Mouse (Mus musculus): Measurements from ENCODE around the gene Chchd6. TPM values are rescaled to one million over a fixed set of nuclear protein-coding genes. Genes with fewer than 3 reads are reported as not detected.

Chchd6 gene
- total and polyA plus RNA-seq, 3 experiments, result 9.3 to 25.1 (median 11.4) TPM

GRCm38 (mm10) chr6:89341981-89342380 lies 253.5 kb downstream of the Chchd6 start:
- Histone ChIP-seq H3K36me3 (ENCODE audit: control insufficient read depth, insufficient read depth, low read length) (no peaks in the 10 kb centered on the region), H3K27ac (no peak overlapping the region), H3K9ac (ENCODE audit: low read depth, low read length) (no peak overlapping the region), H3K27me3 (ENCODE audit: control insufficient read depth, insufficient read depth, low read length) (no peaks in the 10 kb centered on the region), H3K4me3 (no peak overlapping the region), H3K4me1 (ENCODE audit: control insufficient read depth, insufficient read depth, low read length) (peaks cover 21% of the 10 kb centered on the region), H3K79me2 (replicated peaks; ENCODE audit: control insufficient read depth, insufficient read depth, low read length) (no peaks in the 10 kb centered on the region)
- intact Hi-C loops (cut with DNase I), result loop anchor here (10.0 kb wide), 1 partner anchor 1123 kb away; the partner anchor contains the start of gene Klf15
- no peak for TF ChIP-seq POLR2A (IDR thresholded peaks at IDR 0.05; ENCODE audit: insufficient read depth, low read depth, low read length)
- no peak for TF ChIP-seq EP300 (IDR thresholded peaks at IDR 0.05; ENCODE audit: insufficient read depth, low read depth, low read length)
- TF ChIP-seq CTCF (IDR thresholded peaks at IDR 0.05), result no peak
- WGBS, result 87% methylated on average over 4 of the region's 4 CpGs
- DNase-seq, result no peak

- intact Hi-C loops (cut with DNase I), result loop anchor here (5.0 kb wide), 2 partner anchors 213 to 293 kb away; no protein-coding TSS in a partner anchor
- H3K27me3 ChIP-seq (ENCODE audit: control insufficient read depth, insufficient read depth, low read length), result no peaks in the 10 kb centered on the region
- no peaks in the 10 kb centered on the region for H3K36me3 ChIP-seq (ENCODE audit: control insufficient read depth, insufficient read depth, low read length)
- peak; percentile 69 for TF ChIP-seq CTCF (IDR thresholded peaks at IDR 0.05)
- TF ChIP-seq EP300 (IDR thresholded peaks at IDR 0.05; ENCODE audit: insufficient read depth, low read depth, low read length), result no peak
- peak overlapping the region; percentile 31; the same call in 1 of the 2 replicates for H3K27ac ChIP-seq
- peak; percentile 78 to 80 for DNase-seq
- H3K79me2 ChIP-seq (replicated peaks; ENCODE audit: control insufficient read depth, insufficient read depth, low read length), result no peaks in the 10 kb centered on the region
- H3K9ac ChIP-seq (ENCODE audit: low read depth, low read length), result no peak overlapping the region
- 45% methylated on average over 2 of the region's 2 CpGs for WGBS
- peaks cover 9% of the 10 kb centered on the region for H3K4me1 ChIP-seq (ENCODE audit: control insufficient read depth, insufficient read depth, low read length)
- no peak overlapping the region for H3K4me3 ChIP-seq
Observed at GRCm38 (mm10) chr6:89339447-89339846, 256.0 kb downstream of the Chchd6 start.

- 68% methylated on average over 8 of the region's 8 CpGs for WGBS
- Histone ChIP-seq H3K36me3 (ENCODE audit: control insufficient read depth, insufficient read depth, low read length) (no peaks in the 10 kb centered on the region), H3K4me3 (no peak overlapping the region), H3K4me1 (ENCODE audit: control insufficient read depth, insufficient read depth, low read length) (peaks cover 5% of the 10 kb centered on the region; the same call in 1 of the 2 replicates), H3K9ac (ENCODE audit: low read depth, low read length) (no peak overlapping the region), H3K79me2 (replicated peaks; ENCODE audit: control insufficient read depth, insufficient read depth, low read length) (no peaks in the 10 kb centered on the region), H3K27me3 (ENCODE audit: control insufficient read depth, insufficient read depth, low read length) (no peaks in the 10 kb centered on the region), H3K27ac (peak overlapping the region; percentile 31; the same call in 1 of the 2 replicates)
- TF ChIP-seq CTCF (IDR thresholded peaks at IDR 0.05), result no peak
- no peak for TF ChIP-seq EP300 (IDR thresholded peaks at IDR 0.05; ENCODE audit: insufficient read depth, low read depth, low read length)
- TF ChIP-seq POLR2A (IDR thresholded peaks at IDR 0.05; ENCODE audit: insufficient read depth, low read depth, low read length), result no peak
- intact Hi-C loops (cut with DNase I), result loop anchor here (5.0 kb wide), 2 partner anchors 214 to 294 kb away; no protein-coding TSS in a partner anchor
- no peak for DNase-seq
Observed at GRCm38 (mm10) chr6:89338733-89339132, 256.7 kb downstream of the Chchd6 start.

GRCm38 (mm10) chr6:89337574-89337973 lies 257.9 kb downstream of the Chchd6 start:
- H3K27ac ChIP-seq, result peak overlapping the region; percentile 31; the same call in 1 of the 2 replicates
- H3K36me3 ChIP-seq (ENCODE audit: control insufficient read depth, insufficient read depth, low read length), result no peaks in the 10 kb centered on the region
- H3K79me2 ChIP-seq (replicated peaks; ENCODE audit: control insufficient read depth, insufficient read depth, low read length), result no peaks in the 10 kb centered on the region
- DNase-seq, result peak; percentile 47 to 66
- H3K4me1 ChIP-seq (ENCODE audit: control insufficient read depth, insufficient read depth, low read length), result peaks cover 5% of the 10 kb centered on the region; the same call in 1 of the 2 replicates
- H3K9ac ChIP-seq (ENCODE audit: low read depth, low read length), result no peak overlapping the region
- H3K27me3 ChIP-seq (ENCODE audit: control insufficient read depth, insufficient read depth, low read length), result no peaks in the 10 kb centered on the region
- TF ChIP-seq EP300 (IDR thresholded peaks at IDR 0.05; ENCODE audit: insufficient read depth, low read depth, low read length), result no peak
- WGBS, result 63% methylated on average over 9 of the region's 9 CpGs
- intact Hi-C loops (cut with DNase I), result loop anchor here (5.0 kb wide), 2 partner anchors 215 to 295 kb away; no protein-coding TSS in a partner anchor
- no peak overlapping the region for H3K4me3 ChIP-seq

GRCm38 (mm10) chr6:89333964-89334702 lies 261.3 kb downstream of the Chchd6 start:
- peaks cover 3% of the 10 kb centered on the region; the same call in 1 of the 2 replicates for H3K4me1 ChIP-seq (ENCODE audit: control insufficient read depth, insufficient read depth, low read length)
- no peaks in the 10 kb centered on the region for H3K79me2 ChIP-seq (replicated peaks; ENCODE audit: control insufficient read depth, insufficient read depth, low read length)
- H3K4me3 ChIP-seq, result no peak overlapping the region
- WGBS, result 91% methylated on average over 12 of the region's 12 CpGs
- H3K27ac ChIP-seq, result no peak overlapping the region
- H3K36me3 ChIP-seq (ENCODE audit: control insufficient read depth, insufficient read depth, low read length), result no peaks in the 10 kb centered on the region
- intact Hi-C loops (cut with DNase I), result no loop called here
- H3K27me3 ChIP-seq (ENCODE audit: control insufficient read depth, insufficient read depth, low read length), result no peaks in the 10 kb centered on the region
- TF ChIP-seq POLR2A (IDR thresholded peaks at IDR 0.05; ENCODE audit: insufficient read depth, low read depth, low read length) (no peak), EP300 (IDR thresholded peaks at IDR 0.05; ENCODE audit: insufficient read depth, low read depth, low read length) (no peak), CTCF (IDR thresholded peaks at IDR 0.05) (no peak)
- no peak for DNase-seq
- no peak overlapping the region for H3K9ac ChIP-seq (ENCODE audit: low read depth, low read length)

Other genes with a start within 250 kb of the Chchd6 start
- 10 to 100 TPM; 17.3 to 21.9 TPM for gene Plxna1, start 233.0 kb downstream of the Chchd6 start, total RNA-seq (2021)
- gene Plxna1, start 233.0 kb downstream of the Chchd6 start, polyA plus RNA-seq (2012; rRNA removed), result 19.9 and 29.3 TPM in 2 replicates
- 10 to 100 TPM; 13.5 to 15.3 TPM for gene Txnrd3, start 48.3 kb upstream of the Chchd6 start, total RNA-seq (2021)
- gene Txnrd3, start 48.3 kb upstream of the Chchd6 start, polyA plus RNA-seq (2012; rRNA removed), result 10.5 and 10.7 TPM in 2 replicates
- gene Vmn1r40, start 111.9 kb upstream of the Chchd6 start, total RNA-seq (2021), result not detected
- not detected in 2 replicates for gene Vmn1r40, start 111.9 kb upstream of the Chchd6 start, polyA plus RNA-seq (2012; rRNA removed)
- not detected for gene Vmn1r41, start 145.1 kb upstream of the Chchd6 start, total RNA-seq (2021)
- gene Vmn1r41, start 145.1 kb upstream of the Chchd6 start, polyA plus RNA-seq (2012; rRNA removed), result not detected in 2 replicates

Measured in heart, adult 2 months (tissue).